Mouse (Mus musculus) spleen, adult 2 months (tissue): ENCODE results near the gene Gstm5.

Source experiments
- CTCF ChIP-seq: fragments of 200-500 bp; IDR thresholded peaks from 2 replicates; pipeline ENCODE4 v1.5.1; 2011; ENCODE audit warnings: mild to moderate bottlenecking, inconsistent platforms; ENCODE audit not compliant: insufficient read depth, insufficient read length, insufficient replicate concordance; ENCODE audit errors: extremely low read depth
- POLR2A ChIP-seq: fragments of 200-500 bp; IDR thresholded peaks from 2 replicates; pipeline ENCODE4 v1.6.1; 2011; ENCODE audit warnings: low read depth, low read length, inconsistent platforms

DNA sequence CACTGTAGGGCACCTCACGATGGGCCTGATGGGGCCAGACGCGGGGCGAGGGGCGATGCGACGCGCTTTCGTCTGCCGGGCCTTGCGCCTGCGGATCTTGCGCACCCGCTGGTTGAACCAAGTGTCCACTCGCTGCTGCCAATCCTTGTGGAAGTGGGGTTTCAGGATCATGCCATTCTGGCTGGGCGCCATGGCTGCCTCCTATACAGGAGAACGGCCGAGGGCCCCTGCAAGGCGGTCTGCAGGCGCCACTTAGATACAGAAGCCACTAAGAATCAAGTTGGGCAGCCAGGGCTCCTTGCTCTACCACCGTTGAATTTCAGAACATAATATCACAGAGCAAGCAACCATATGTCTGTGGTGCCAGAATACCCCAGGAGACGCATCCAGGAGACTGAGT, 27.2 kb upstream of the Gstm5 start:
- TF ChIP-seq CTCF = no peak
- TF ChIP-seq POLR2A = no peak
